Mouse (Mus musculus) heart, adult 2 months (tissue): ENCODE data around the gene Eid3. TPM values are rescaled to one million over a fixed set of nuclear protein-coding genes. Genes with fewer than 3 reads are reported as not detected.

Experiments
- DNase-seq, 2 experiments: peaks; one replicate each; pipeline ENCODE4 v3.0.0; 2021
- H3K27ac ChIP-seq: fragments of 200-600 bp; 2 replicates; pipeline ENCODE4 v1.8.1; 2022
- H3K27me3 ChIP-seq: fragments of 200-500 bp; 2 replicates; pipeline ENCODE4 v1.6.1; 2012; ENCODE audit warnings: mild to moderate bottlenecking, low read length, inconsistent platforms, mixed read lengths; ENCODE audit not compliant: control insufficient read depth, insufficient read depth
- H3K36me3 ChIP-seq: fragments of 200-500 bp; 2 replicates; pipeline ENCODE4 v1.6.1; 2012; ENCODE audit warnings: low read length, inconsistent platforms; ENCODE audit not compliant: control insufficient read depth, insufficient read depth
- H3K4me1 ChIP-seq: fragments of 200-500 bp; 2 replicates; pipeline ENCODE4 v1.6.1; 2011; ENCODE audit warnings: low read length; ENCODE audit not compliant: control insufficient read depth, insufficient read depth
- H3K4me3 ChIP-seq: fragments of 200-600 bp; 2 replicates; pipeline ENCODE4 v1.8.1; 2022
- H3K79me2 ChIP-seq: fragments of 200-500 bp; replicated peaks from 2 replicates; pipeline ENCODE4 v1.6.1; 2012; ENCODE audit warnings: mild to moderate bottlenecking, inconsistent platforms, low read length, moderate library complexity, mixed read lengths; ENCODE audit not compliant: control insufficient read depth, insufficient read depth
- H3K9ac ChIP-seq: fragments of 200-500 bp; 2 replicates; pipeline ENCODE4 v1.6.1; 2012; ENCODE audit warnings: low read depth, mild to moderate bottlenecking, control low read depth, inconsistent platforms, low read length, mixed read lengths
- CTCF ChIP-seq: fragments of 200-600 bp; IDR thresholded peaks from 2 replicates; pipeline ENCODE4 v1.8.1; 2022; ENCODE audit warnings: antibody characterized with exemption, mild to moderate bottlenecking, moderate library complexity
- EP300 ChIP-seq: fragments of 200-500 bp; IDR thresholded peaks from 2 replicates; pipeline ENCODE4 v1.6.1; 2011; ENCODE audit warnings: low read depth, low read length, control low read depth; ENCODE audit not compliant: insufficient read depth
- POLR2A ChIP-seq: fragments of 200-500 bp; IDR thresholded peaks from 2 replicates; pipeline ENCODE4 v1.6.1; 2011; ENCODE audit warnings: mild to moderate bottlenecking, low read depth, low read length, control low read depth; ENCODE audit not compliant: insufficient read depth
- WGBS: fragments of 180-500 bp; shearing (Covaris S2); methylation state at CpG from one replicate; pipeline ENCODE4 v1.1.7; 2018; 5-methylcytosine and 5-hydroxymethylcytosine counted together
- intact Hi-C: fragments of 180-260 bp; cut with DNase I; formaldehyde crosslinking; loops from one replicate; pipeline ENCODE4 v1.15.1; 2025
- polyA plus RNA-seq: library from polyadenylated mRNA; depleted of rRNA; stranded (reverse); fragments of >200 nt; gene quantifications from 2 replicates; pipeline ENCODE4 v1.2.3, GENCODE M21; 2012
- total RNA-seq, 2 experiments: library from RNA; stranded (reverse); gene quantifications; 2 replicates each; pipeline ENCODE4 v1.2.3; 2021

The Eid3 gene
- total and polyA plus RNA-seq, 3 experiments: 0.21 to 0.63 (median 0.45) TPM

GRCm38 (mm10) chr10:82888576-82888975 is 22.1 kb downstream of the Eid3 start:
- TF ChIP-seq CTCF: no peak
- no peak for TF ChIP-seq EP300
- Histone ChIP-seq H3K27me3 (no peaks in the 10 kb centered on the region), H3K4me1 (no peaks in the 10 kb centered on the region), H3K79me2 (no peaks in the 10 kb centered on the region), H3K27ac (no peak overlapping the region), H3K9ac (no peak overlapping the region), H3K36me3 (no peaks in the 10 kb centered on the region; the same call in 1 of the 2 replicates), H3K4me3 (no peak overlapping the region)
- no peak for DNase-seq
- intact Hi-C loops: no loop called here
- 72% methylated on average over 8 of the region's 8 CpGs for WGBS

- TF ChIP-seq CTCF (no peak), EP300 (0 out of 2 replicates have a peak, but pooled peaks have one; percentile 47)
- DNase-seq: peak; percentile 65 to 78
- Histone ChIP-seq H3K36me3 (no peaks in the 10 kb centered on the region; the same call in 1 of the 2 replicates), H3K4me3 (no peak overlapping the region), H3K4me1 (no peaks in the 10 kb centered on the region), H3K27ac (no peak overlapping the region; the same call in 1 of the 2 replicates), H3K79me2 (no peaks in the 10 kb centered on the region), H3K9ac (no peak overlapping the region), H3K27me3 (no peaks in the 10 kb centered on the region)
- 26% methylated on average over 9 of the region's 9 CpGs for WGBS
- intact Hi-C loops: no loop called here
Measured at GRCm38 (mm10) chr10:82889447-82889973, 23.1 kb downstream of the Eid3 start.

GRCm38 (mm10) chr10:82890936-82891335 is 24.5 kb downstream of the Eid3 start:
- 68% methylated on average over 2 of the region's 2 CpGs for WGBS
- Histone ChIP-seq H3K4me3 (no peak overlapping the region), H3K9ac (no peak overlapping the region), H3K27me3 (no peaks in the 10 kb centered on the region), H3K79me2 (no peaks in the 10 kb centered on the region), H3K4me1 (no peaks in the 10 kb centered on the region), H3K36me3 (no peaks in the 10 kb centered on the region; the same call in 1 of the 2 replicates), H3K27ac (no peak overlapping the region)
- TF ChIP-seq CTCF (no peak), POLR2A (no peak), EP300 (no peak)
- intact Hi-C loops: no loop called here
- DNase-seq: no peak

- intact Hi-C loops: no loop called here
- Histone ChIP-seq H3K79me2 (no peaks in the 10 kb centered on the region), H3K27ac (no peak overlapping the region), H3K36me3 (no peaks in the 10 kb centered on the region; the same call in 1 of the 2 replicates), H3K27me3 (no peaks in the 10 kb centered on the region), H3K9ac (no peak overlapping the region), H3K4me1 (no peaks in the 10 kb centered on the region), H3K4me3 (no peak overlapping the region)
- no peak for DNase-seq
- TF ChIP-seq EP300: no peak
- no peak for TF ChIP-seq POLR2A
- TF ChIP-seq CTCF: no peak
- WGBS: 88% methylated on average over 7 of the region's 7 CpGs
Measured at GRCm38 (mm10) chr10:82891427-82891826, 25.0 kb downstream of the Eid3 start.

GRCm38 (mm10) chr10:82892442-82893055 is 26.1 kb downstream of the Eid3 start:
- no peak for DNase-seq
- TF ChIP-seq POLR2A: no peak
- no peak for TF ChIP-seq CTCF
- no peak for TF ChIP-seq EP300
- 81% methylated on average over 9 of the region's 9 CpGs for WGBS
- H3K4me1 ChIP-seq: no peaks in the 10 kb centered on the region
- H3K27ac ChIP-seq: no peak overlapping the region
- no peaks in the 10 kb centered on the region for H3K27me3 ChIP-seq
- H3K79me2 ChIP-seq: no peaks in the 10 kb centered on the region
- H3K4me3 ChIP-seq: no peak overlapping the region
- intact Hi-C loops: no loop called here
- H3K9ac ChIP-seq: no peak overlapping the region
- H3K36me3 ChIP-seq: no peaks in the 10 kb centered on the region; the same call in 1 of the 2 replicates

GRCm38 (mm10) chr10:82893872-82894650 is 27.6 kb downstream of the Eid3 start:
- WGBS: 75% methylated on average over 18 of the region's 18 CpGs
- H3K36me3 ChIP-seq: no peaks in the 10 kb centered on the region; the same call in 1 of the 2 replicates
- TF ChIP-seq POLR2A: no peak
- TF ChIP-seq EP300: no peak
- TF ChIP-seq CTCF: no peak
- H3K4me3 ChIP-seq: no peak overlapping the region
- no peak for DNase-seq
- no peak overlapping the region for H3K27ac ChIP-seq
- H3K79me2 ChIP-seq: no peaks in the 10 kb centered on the region
- no peak overlapping the region for H3K9ac ChIP-seq
- no peaks in the 10 kb centered on the region for H3K4me1 ChIP-seq
- intact Hi-C loops: no loop called here
- no peaks in the 10 kb centered on the region for H3K27me3 ChIP-seq
